Mouse (Mus musculus) embryonic fibroblast, embryonic 13.5 days (primary cell): ENCODE data around the gene Gm14226.
"Not testable (repeated sequence)": the region's sequence is repeated elsewhere in the genome, so short reads cannot be mapped to it uniquely, and the experiment has no call there.

Experiments used
- CTCF ChIP-seq: IDR thresholded peaks from 2 replicates; pipeline ENCODE4 v1.5.1; 2011; ENCODE audit warnings: mild to moderate bottlenecking, control low read depth, low read length, moderate library complexity, borderline replicate concordance; ENCODE audit not compliant: insufficient read depth
- POLR2A ChIP-seq: IDR thresholded peaks from 2 replicates; pipeline ENCODE4 v1.6.1; 2011; ENCODE audit warnings: low read depth, mild to moderate bottlenecking, control low read depth, low read length, moderate library complexity

- not testable (repeated sequence) for TF ChIP-seq POLR2A, CTCF
Measured at GRCm38 (mm10) chr2:155020247-155020826, 2.3 kb downstream of the Gm14226 start.
